Mouse (Mus musculus) gastrocnemius, adult 2 months (tissue): ENCODE results near the gene Mef2b. TPM values are rescaled to one million over a fixed set of nuclear protein-coding genes. Genes with fewer than 3 reads are reported as not detected.

Experiments
- DNase-seq: peaks from one replicate; pipeline ENCODE4 v3.0.0; 2022
- H3K27ac ChIP-seq: fragments of 200-600 bp; 2 replicates; pipeline ENCODE4 v1.8.1; 2022; ENCODE audit warnings: mild to moderate bottlenecking
- H3K4me3 ChIP-seq: fragments of 200-600 bp; 2 replicates; pipeline ENCODE4 v1.8.1; 2022; ENCODE audit warnings: mild to moderate bottlenecking, moderate library complexity
- CTCF ChIP-seq: fragments of 200-600 bp; IDR thresholded peaks from 2 replicates; pipeline ENCODE4 v1.8.1; 2022; ENCODE audit warnings: antibody characterized with exemption, mild to moderate bottlenecking, moderate library complexity
- intact Hi-C: fragments of 180-260 bp; cut with DNase I; formaldehyde crosslinking; loops from one replicate; pipeline ENCODE4 v1.15.1; 2025
- total RNA-seq, 2 experiments: library from RNA; stranded (reverse); gene quantifications; 2 replicates each; pipeline ENCODE4 v1.2.3; 2021

Gene Mef2b
- total RNA-seq, 2 experiments from 2014 or later, result 0.31 to 0.56 TPM

DNA sequence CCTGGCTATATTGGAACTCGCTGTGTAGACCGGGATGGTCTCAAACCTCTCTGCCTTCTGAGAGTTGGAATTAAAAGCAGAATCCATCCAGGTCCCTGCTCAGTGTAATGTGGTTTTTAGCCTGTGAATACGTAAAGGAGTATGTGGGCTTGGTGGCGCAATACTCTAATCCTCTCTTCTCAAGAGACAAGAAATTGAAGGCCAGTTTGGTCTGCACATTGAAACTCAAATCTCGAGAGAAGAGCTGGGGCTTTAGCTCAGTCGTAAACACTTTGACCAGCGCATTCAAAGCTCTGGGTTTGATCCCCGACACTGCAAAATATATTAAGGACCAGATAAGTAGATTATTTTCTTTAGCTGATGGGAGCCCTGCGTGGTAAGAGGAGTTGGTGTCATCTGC, 470 bp downstream of the Mef2b start:
- intact Hi-C loops, result loop anchor here (2.0 kb wide), 1 partner anchor 33 kb away; the partner anchor contains the start of gene Tmem161a

DNA sequence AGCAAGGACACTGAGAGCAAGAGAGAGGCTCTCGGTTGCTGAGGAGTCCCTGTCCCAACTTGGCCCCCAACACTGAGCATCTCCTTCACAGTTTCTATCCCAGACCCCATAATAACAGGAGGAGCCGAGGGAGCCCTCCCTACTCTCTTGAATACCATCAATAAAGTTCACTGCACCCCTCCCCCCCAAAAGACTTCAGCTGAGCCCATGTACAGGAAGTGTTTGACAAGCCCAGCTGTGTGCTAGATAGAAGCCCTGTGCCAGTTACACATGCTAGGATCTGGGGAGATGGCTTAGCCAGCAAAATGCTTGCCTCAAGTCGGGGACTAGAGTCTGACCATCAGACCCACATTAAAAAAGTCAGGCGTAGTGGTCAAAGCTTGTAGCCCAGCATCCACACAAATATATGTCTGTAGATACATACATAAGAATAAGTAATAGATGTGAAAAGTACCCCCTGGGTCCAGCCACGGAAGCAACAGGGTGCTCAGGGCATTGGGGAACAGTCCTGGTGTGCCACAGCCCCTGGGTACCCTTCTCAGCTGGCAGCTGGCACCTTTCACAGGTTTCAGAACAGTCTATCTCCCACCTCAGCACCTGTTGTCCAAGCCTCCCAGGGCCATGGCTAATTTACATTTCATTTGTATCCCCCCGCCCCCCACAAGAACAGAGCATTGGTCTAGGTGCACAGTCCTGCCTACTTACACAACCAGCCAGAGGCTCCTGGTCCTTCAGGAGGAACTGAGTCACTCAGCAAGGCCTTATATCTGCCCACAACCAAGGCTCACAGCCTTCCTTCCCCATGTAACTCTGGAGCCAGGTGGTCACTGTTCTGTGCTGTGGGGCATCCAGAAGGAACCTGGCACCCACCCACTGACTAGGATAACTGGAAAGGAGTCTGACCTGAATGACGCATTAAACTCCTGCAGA, 8.4 kb downstream of the Mef2b start:
- Histone ChIP-seq H3K4me3 (no peak overlapping the region), H3K27ac (no peak overlapping the region)
- DNase-seq, result no peak
- intact Hi-C loops, result no loop called here
- no peak for TF ChIP-seq CTCF

More for the DNA sequence above, 470 bp downstream of the Mef2b start:
- Histone ChIP-seq H3K27ac (peak overlapping the region; percentile 94), H3K4me3 (peak overlapping the region; percentile 94)
- no peak for TF ChIP-seq CTCF
- DNase-seq, result no peak

DNA sequence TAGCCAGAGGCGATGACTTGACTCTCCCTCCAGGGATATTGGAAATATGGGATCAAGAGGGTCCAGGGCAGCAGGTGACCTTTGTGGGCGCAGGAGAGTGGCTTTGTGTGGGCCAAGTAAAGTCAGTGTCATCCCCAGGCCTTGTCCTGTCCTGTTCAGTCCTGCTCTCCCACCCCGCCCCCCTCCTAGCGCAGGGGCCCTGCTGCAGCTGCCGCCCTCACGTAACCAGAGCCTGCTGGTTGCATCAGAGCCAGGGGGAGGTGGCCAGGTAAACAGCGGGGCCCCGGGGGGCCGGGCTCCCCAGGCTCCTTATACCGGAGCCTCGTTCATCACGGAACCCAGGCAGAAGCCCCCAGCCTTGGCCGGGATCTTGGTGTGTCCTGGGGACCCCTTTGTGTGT, 10.6 kb downstream of the Mef2b start:
- Histone ChIP-seq H3K4me3 (no peak overlapping the region), H3K27ac (peak overlapping the region; percentile 10; the same call in 1 of the 2 replicates)
- TF ChIP-seq CTCF, result no peak
- DNase-seq, result peak; percentile 67
- intact Hi-C loops, result no loop called here

DNA sequence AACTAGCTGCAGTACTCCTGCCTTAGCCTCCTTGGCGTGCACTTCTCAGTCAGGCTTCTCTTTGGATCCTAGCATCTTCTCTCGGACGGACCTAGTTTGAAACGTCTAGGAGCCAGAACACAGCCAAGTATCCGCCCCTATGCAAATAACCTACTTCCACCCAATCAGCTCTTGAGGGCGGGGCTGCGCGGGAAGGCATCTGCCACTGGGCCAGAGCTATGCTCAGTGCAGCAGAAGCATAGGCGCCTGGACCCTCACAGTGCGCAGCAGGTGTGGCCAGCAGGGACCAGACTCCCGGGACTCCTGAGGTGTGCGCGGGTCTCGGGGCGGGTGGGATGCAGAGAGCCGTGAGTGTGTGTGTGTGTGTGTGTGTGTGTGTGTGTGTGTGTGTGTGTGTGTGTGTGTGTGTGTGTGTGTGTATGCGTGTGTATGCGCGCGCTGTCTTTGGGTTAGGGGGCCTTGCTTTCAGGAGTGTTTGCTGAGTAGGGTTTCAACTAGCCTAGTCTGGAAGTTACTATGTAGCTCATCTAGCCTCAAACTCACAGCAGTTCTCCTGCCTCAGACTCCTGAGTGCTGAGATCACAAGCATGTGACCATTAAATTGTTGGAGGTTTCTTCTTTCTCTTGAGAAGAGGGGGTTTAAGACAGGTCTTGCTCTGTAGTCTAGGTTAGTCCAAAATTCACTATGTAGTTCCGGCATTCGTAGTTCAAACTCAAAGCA, 13.2 kb downstream of the Mef2b start:
- TF ChIP-seq CTCF, result no peak
- intact Hi-C loops, result no loop called here
- peak; percentile 71 for DNase-seq
- Histone ChIP-seq H3K27ac (no peak overlapping the region), H3K4me3 (no peak overlapping the region)

DNA sequence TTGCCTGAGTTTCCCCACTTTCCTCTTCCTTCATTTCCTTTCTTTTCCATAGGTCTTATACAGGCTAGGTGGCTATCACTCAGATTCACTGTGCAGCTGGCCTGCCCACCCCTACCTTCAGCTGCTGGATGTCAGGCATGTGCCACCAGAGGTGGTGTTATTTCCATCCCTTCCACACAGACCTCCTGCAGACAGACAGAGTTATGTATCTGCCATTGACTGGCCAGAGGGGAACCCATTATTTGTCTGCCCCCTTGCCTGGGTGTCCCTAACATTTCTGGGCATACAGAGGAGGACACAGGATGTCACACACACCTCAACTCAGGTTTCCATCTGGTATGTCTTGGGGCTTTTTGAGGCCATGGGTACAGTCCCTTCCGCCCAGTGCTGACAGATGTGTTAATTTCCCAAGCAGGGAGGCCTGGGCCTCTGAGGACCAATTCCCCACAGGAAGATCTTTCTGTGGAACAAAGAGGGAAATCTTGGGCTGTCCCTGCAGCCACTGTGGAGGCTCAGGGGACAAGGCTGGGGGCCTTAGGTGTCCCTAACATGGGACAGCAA, 17.8 kb downstream of the Mef2b start:
- Histone ChIP-seq H3K27ac (no peak overlapping the region), H3K4me3 (no peak overlapping the region)
- intact Hi-C loops, result no loop called here
- DNase-seq, result no peak
- TF ChIP-seq CTCF, result no peak

DNA sequence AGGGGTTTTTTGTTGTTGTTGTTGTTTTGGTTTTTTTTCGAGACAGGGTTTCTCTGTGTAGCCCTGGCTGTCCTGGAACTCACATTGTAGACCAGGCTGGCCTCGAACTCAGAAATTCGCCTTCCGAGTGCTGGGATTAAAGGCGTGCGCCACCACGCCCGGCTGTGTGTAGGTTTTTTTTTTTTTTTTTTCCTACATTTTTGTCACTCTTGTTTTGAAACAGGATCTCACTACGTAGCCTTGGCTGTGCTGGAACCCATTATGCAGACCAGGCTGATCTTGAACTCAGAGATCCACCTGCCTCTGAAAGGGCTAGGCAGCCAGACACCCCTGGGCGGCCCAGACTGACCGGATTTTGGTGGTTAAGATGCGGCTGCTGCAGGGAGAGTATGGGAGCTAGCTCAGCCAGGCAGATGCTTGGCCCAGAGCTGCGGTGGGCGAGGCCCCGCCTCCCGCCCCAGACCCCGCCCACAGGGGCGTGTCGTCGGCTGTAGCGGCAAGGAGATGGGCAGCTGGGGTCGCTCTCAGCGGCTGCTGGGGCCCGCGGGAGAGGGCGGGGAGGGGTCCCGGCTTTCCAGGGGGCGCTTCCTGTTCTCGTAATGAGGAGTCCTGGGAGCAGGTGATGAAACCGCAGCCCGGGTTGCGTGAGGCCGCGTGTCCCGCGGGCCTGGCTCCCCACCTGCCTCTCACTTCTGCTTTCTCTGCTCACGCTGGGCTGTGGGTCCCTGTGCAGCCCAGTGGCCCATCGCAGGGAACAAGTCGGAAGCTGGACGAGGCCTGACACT, 18.8 kb downstream of the Mef2b start:
- Histone ChIP-seq H3K4me3 (peak overlapping the region; percentile 78), H3K27ac (peak overlapping the region; percentile 20; the same call in 1 of the 2 replicates)
- DNase-seq, result peak; percentile 78
- no peak for TF ChIP-seq CTCF
- intact Hi-C loops, result no loop called here

DNA sequence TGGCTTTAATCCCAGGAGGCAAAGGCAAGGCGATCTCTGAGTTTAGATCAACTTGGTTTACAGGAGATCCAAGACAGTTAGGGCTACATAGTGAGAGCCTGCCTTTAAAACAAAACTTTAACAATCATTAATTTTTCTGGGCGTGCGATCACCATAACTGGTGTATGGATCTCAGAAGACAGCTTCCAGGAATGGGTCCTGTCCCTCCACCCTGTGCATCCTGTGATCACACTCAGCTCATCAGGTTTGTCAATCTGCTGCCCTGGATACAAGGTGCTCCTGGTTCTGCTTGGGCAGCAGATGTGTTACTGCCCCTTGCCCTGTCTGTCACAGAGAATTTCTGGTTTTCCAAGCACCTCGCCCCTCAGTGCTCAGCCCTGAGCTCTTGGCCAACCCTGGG, 19.7 kb downstream of the Mef2b start:
- H3K4me3 ChIP-seq, result no peak overlapping the region
- intact Hi-C loops, result no loop called here
- no peak overlapping the region for H3K27ac ChIP-seq
- DNase-seq, result no peak
- TF ChIP-seq CTCF, result no peak

DNA sequence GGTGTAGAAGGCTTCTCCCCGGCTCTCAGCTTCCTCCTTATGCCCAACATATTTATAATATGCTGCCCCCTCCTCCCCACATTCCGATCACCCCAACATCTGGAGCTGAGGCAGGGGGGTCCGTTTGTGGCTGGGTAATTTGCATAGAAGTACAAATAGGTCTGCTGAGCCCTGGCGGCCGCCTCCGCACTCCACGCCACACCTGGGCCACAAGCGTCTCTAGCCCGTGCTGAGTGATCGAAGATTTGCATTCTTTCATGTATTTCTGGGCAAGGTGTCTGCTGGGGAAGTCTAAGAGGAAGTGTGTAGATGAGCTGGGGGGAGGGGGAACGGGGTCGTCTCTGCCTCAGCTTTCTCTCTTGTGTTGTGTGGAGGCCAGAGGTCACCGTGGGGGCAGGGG, 20.5 kb downstream of the Mef2b start:
- no peak overlapping the region for H3K4me3 ChIP-seq
- no peak overlapping the region for H3K27ac ChIP-seq
- intact Hi-C loops, result no loop called here
- no peak for DNase-seq
- no peak for TF ChIP-seq CTCF

DNA sequence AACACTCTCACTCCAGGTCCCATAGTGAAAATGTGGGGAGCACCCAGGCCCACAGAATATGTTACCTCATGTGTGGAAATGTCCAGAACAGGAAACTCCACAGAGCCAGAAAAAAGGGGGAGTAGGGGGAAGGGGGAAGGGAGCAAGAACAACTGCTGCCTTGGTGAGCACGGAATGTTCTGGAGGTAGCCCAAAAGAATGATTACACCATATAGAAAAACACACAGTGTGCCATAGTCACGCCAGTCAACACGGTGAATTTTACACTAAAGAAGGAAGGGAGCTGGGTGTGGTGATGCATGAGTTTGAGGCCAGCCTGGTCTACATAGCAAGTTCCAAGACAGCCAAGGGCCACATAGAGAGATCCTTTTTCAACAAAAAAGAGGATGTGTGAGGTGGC, 23.8 kb downstream of the Mef2b start:
- no peak for DNase-seq
- TF ChIP-seq CTCF, result no peak
- intact Hi-C loops, result no loop called here

DNA sequence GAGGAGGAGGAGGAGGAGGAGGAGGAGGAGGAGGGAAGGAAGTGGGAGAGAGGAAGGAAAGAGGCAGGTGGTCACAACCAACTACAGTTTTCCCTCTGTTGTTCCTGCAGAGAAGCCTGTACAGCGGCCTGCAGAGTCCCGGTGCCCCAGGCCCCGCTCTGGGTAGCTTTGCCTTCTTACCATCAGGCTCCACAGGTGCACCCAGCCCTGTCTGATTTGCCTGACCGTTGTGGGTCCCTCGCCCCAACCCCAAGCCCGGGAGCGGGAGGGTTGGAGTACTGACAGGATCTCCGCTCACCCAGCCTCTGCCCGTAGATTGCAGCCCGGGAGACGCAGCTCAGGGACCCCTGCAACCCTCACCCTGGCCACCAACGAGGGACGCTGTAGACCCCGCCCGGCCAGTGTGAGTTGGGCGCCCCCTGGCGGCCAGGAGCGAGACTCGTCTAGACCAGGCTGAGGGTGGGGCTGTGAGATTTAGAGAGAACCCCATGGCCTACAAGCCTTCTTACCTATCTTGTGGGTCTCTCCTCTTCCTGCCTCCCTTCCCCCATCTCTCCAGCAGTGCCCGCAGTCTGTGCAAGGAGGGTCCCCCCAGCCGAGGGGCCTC, 27.1 kb downstream of the Mef2b start:
- TF ChIP-seq CTCF, result peak; percentile 93
- Histone ChIP-seq H3K27ac (no peak overlapping the region), H3K4me3 (peak overlapping the region; percentile 41)
- intact Hi-C loops, result loop anchor here (1.0 to 5.0 kb wide), 2 partner anchors 62 to 79 kb away; no protein-coding TSS in a partner anchor
- peak; percentile 78 for DNase-seq

More for the DNA sequence above, 23.8 kb downstream of the Mef2b start:
- no peak overlapping the region for H3K4me3 ChIP-seq
- no peak overlapping the region for H3K27ac ChIP-seq

DNA sequence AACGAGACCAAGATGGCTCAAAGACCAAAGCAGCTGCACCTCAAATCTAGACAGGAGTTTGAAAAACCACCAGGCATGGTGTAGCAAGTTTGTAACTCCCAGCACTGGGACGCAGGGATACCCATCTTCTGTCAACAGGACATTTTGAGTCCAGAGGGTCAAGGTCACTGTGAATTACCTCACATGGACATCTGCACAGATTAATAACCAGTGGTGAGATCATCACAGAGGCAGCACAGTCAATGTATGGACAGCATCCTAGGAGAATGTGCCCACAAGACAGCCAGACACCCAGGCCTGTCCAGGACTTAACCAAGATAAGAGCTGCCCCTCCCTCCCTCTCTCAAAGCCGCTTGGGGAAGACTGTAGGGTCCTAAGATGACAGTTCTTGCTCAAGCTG, 30.6 kb downstream of the Mef2b start:
- no peak overlapping the region for H3K4me3 ChIP-seq
- intact Hi-C loops, result loop anchor here (5.0 kb wide), 1 partner anchor 248 kb away; no protein-coding TSS in a partner anchor
- no peak for TF ChIP-seq CTCF
- DNase-seq, result no peak
- H3K27ac ChIP-seq, result no peak overlapping the region
